Mouse (Mus musculus) right cerebral cortex, postnatal 4 days (tissue): ENCODE results near the gene Gm8011.
"Not testable (repeated sequence)": the region's sequence is repeated elsewhere in the genome, so short reads cannot be mapped to it uniquely, and the experiment has no call there.

ENCODE experiments used
- DNase-seq: peaks from one replicate; pipeline ENCODE4 v3.0.0-alpha.2; 2022

Gm8011 gene

DNA sequence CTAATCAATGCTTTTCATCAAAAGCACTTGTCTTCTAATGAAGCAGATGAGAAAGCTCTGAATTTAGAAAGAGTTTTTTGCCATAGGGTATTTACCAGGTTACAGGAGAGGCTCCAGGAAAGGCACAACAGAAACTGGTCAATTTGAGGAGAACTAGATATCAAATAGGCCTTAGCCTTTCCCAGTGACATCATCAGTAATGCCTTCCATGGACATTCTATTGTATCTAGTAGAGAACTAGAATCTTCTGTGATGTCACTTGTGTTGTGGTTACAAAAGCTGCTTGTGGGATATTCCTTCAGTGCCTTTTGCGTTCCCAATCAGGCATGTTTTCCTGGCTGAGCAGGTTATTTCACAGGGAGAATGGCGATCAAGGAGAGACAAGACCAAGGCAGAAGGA, at the start of gene Gm8011:
Gene Gm8011 (plus strand): TSS at position 301 of the 400 bp plus-strand sequence.
- DNase-seq: not testable (repeated sequence)

DNA sequence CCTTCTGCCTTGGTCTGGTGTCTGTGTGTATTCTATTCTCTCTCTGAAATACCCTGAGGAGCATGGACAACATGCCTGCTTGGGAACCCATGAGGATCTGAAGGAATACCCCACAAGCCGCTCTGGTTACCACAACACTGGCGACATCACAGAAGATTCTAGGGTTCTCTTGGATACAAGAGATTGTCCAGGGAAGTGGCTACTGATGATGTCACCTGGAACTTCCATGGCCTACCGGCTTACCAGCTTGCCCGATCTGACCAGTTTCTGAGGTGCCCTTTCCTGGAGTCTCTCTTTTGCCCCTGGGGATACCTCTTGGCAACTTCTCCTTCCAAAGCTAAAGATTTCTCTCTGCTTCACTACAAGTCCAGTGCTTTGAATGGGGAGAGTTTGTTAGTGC, 24.1 kb upstream of the Gm8011 start, which contains the start of gene Gm8005:
Gene Gm8005 (minus strand): TSS at position 101 of the 400 bp plus-strand sequence.
- DNase-seq: not testable (repeated sequence)

DNA sequence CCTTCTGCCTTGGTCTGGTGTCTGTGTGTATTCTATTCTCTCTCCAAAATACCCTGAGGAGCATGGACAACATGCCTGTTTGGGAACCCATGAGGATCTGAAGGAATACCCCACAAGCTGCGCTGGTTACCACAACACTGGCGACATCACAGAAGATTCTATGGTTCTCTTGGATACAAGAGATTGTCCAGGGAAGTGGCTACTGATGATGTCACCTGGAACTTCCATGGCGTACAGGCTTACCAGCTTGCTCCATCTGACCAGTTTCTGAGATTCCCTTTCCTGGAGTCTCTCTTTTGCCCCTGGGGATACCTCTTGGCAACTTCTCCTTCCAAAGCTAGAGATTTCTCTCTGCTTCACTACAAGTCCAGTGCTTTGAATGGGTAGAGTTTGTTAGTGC, 38.6 kb downstream of the Gm8011 start, which contains the start of gene Gm8020:
Gene Gm8020 (minus strand): TSS at position 101 of the 400 bp plus-strand sequence.
- DNase-seq: not testable (repeated sequence)
